Mouse (Mus musculus) hindlimb bud, embryonic 11.5 days (tissue): ENCODE measurements around the gene Rhov.

Experiments used
- DNase-seq: peaks from one replicate; pipeline ENCODE4 v3.0.0-alpha.2; 2012; ENCODE audit warnings: low read depth, low spot score; ENCODE audit errors: extremely low spot score

The Rhov gene

DNA sequence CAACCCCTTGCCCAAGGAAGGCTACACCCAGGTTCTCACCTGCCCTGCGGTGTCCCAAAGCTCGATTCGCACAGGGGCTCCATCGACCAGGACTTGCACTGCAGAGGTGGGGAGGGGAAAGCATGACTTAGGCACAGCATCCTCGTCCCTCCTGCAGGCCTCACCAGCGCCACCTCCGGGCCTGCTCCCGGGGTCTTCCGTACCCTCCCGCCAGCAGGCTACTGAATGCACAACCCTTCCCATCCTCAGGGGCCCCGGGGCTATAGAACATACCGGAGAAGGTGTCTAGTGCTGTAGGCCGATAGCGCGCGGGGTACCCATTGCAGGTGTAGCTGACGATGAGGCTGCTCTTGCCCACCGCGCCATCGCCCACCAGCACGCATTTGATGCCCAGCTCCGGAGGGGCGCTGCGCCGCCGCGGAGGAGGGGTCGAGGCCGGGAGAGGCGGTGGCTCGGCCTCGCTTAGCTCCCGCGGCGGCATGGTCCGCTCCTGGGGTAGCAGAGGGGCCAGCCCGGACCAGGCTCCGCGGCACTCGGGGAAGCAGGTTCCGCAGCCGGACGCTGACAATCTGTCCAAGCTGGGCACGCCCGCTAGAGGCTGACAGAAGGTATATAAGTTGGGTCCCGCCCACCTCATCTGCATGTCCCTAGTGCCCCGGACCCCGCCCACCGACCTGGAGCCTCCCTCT lies at the start of gene Rhov:
Gene Rhov (minus strand): TSS at position 630 of the 689 bp plus-strand sequence.
- DNase-seq = no peak

DNA sequence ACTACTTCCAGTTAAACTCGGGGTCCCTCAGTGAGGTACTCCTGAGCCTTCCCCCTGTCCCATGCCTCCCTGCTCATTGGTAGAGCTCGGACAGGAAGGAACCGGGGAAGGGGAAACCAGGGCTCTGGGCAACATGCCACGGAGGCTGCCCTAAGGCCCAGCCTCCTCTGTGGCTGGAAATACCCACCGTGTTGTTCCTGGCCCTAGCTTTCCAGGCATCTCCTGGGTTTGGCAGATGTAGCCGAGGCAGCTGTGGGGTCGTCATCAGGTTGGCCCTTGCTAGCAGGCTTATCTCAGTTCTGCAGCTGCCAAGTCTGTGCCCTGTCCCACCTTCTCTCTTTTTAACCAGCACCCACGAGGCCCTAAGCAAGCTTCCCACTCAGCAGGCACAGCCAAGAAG lies 49.5 kb upstream of the Rhov start:
- DNase-seq = no peak

DNA sequence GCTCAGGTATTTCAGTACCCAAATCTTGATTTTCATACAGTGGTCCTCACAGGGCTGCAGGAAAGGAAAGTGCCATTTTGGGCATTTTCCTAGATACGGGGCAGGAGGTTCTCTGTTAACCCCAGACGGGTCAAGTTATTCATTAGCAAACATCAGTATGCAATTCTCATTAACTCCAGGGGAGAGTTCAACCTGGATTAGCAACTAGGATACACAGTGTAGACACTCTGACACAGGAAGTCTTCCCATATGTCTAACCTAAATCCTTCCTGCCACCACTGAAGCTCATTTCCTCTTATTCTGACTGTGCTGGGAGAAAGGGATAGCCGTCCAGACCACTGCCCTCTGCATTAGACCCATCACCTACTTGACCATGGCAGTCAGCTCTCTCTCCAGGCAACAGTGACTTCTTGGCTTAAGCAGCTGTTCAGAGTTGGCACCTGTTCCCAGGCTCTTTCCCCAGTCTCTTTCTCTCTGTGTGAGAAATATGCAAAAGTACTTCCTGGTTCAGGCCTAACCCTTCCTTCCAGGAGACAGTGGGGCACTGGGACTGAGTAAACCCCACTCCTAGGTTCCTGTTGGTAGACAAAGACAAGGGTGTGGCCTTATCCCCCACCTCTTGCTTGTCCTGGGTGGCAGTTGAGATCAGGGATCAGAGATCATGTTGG lies 47.1 kb upstream of the Rhov start:
- no peak for DNase-seq

DNA sequence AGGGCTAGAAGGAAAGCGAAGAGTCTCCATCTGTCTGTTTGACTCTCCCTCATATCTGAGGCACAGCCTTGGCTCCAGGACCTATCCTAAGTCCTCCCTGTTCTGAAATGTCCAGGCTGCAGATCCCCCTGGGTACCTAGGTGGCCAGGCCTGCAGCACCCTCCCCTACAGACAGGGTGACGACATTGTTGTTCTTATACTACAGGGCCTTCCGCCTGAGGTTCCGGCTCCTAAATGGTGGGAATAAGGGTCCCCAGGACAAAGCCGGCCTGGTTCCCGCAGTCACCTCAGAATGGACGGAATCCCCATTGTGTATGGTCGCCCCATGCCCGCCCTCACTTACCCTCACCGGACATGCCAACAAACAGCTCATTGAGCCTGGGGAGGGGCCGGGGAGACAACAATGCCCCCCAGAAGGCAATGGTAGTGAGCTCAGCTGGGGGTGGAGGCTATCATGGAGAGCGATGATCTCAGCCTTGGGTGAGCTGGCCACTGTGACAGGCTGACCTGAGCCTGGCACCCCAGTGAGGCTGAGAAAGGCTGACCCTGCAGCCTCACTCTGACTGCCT lies 43.8 kb upstream of the Rhov start:
- no peak for DNase-seq

DNA sequence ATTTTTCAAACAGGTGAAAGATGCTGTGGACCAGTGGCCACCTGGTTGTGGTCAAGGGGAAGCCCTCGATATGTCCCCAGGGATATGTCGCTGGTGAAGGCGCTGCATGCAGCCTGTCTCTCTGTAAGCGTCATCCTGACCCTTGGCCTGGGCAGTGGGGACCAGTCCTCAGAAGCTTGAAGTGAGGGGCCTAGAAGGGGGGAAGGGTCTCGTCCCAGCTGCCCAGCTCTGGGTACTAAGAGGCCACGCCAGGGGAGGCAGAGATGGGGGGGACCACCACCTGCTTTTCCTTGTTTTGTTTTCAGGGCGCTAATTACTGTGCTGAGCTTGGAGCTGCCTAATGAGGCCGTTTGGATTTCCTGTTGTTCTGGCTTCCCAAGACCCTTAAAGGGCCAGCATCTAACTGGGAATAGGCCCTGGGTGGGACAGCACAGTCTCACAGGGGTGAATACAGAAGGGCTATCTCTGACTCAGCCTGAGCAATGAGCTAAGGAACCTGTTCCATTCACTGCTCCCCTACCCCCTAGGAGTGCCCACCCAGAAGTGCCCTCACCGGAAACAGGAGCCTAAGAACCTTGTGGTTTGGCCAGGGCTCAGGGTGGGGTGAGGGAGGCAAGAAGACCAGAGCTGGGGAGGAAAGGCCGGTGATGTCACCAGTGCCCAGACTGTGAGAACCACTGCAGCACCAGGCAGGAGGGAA lies 42.9 kb upstream of the Rhov start:
- DNase-seq = no peak

DNA sequence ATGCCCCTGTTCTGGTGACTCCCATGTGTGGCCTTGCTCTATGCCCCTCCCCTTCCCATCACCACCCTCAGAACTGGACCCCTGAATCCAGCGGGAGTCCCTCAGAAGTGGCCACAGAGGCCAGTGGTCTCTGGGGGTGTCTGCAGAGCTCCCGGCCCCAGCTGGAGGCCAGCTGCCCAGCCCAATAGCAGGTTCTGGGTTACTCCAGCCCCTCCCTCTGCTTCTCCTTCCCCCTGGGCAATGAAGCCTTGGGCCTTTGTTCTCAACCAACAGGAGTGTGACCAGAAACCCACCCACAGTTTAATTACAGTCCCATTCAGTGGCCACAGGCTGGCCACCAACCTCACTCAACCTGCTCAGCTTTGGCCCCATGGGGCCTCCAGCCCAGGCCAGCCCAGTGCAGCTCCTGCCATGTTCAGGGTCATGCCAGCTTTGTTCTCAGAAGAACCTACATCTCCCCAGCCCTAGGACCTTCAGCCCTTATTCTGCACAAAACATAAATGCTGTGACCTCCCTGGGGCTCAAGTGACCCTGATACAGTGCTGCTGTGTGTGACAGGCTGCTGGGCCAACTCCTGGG lies 41.4 kb upstream of the Rhov start:
- no peak for DNase-seq

DNA sequence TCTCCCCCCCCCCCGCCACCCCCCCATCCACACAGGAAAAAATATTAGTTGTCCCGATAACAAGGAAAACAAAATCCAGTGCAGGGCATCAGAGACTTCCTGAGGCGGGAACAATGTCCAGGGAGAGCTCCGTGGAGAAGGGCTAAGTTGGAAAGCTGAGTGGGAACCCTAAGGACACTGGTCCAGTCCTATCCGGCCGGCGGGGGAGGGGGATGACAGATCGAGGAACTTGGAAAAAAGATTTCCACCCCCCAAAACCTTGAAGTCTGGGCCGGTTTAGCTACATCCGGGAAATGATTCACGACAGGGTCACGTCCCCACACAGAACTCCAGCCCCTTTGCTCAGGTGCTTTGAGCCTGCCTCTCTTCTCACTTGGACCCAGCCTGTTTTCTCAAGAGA lies 40.5 kb upstream of the Rhov start:
- DNase-seq = no peak

DNA sequence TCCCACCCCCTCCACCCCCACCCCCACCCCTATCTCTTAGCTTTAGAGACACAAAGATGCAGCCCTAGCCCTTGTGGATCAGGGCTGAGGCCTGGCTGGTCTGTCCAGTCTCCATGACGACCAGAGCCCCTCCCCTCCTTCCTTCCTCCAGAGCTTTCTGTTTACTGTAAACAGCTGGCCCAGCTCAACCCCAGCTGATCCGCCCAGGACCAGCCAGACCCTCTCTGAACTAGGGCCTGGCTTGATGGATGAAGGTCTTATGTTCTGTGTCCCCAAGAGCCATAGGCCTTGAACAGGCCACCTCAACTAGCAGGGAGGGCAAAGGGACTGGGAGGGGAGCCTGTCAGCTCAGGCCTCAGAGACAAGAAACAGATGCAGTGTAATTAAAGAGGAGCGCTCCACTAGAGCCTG lies 33.7 kb upstream of the Rhov start:
- DNase-seq = no peak

DNA sequence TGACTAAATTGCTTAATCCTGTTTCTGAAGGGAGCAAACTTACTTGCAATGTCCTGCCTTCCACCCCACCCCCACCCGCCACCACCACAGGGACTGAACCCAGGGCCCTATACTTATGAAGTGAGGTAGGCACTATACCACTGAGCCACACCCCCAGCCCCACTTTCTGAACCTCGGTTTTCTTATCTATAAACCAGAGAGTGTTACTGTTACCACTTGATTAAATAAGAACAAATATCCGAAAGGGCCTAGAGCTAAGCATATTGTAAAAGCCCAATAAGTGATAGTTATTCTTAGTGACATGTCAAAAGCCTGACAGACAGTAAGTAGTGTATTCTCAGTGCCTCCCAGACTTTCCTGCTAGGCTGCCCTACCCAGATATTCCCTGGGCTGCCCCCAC lies 33.3 kb upstream of the Rhov start:
- no peak for DNase-seq

DNA sequence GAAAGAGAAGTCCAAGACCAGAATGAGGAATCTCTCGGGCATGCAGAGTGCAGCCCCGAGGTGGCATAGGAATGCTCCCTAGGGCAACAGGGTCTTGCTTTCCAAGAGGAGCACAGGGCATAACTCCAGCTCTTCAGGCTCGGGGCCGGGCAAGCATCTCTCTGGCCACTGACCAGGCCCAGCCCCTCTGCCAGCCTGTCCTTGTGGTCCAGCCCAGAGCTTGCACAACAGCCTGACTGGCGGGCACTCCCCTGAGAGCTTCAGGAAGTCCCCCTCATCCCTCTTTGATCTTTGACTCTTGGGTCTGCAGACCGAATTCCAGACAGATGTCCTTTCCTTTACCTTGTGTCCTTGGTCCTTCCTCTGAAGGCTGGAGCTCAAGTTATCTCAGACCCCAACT lies 31.8 kb upstream of the Rhov start:
- no peak for DNase-seq

DNA sequence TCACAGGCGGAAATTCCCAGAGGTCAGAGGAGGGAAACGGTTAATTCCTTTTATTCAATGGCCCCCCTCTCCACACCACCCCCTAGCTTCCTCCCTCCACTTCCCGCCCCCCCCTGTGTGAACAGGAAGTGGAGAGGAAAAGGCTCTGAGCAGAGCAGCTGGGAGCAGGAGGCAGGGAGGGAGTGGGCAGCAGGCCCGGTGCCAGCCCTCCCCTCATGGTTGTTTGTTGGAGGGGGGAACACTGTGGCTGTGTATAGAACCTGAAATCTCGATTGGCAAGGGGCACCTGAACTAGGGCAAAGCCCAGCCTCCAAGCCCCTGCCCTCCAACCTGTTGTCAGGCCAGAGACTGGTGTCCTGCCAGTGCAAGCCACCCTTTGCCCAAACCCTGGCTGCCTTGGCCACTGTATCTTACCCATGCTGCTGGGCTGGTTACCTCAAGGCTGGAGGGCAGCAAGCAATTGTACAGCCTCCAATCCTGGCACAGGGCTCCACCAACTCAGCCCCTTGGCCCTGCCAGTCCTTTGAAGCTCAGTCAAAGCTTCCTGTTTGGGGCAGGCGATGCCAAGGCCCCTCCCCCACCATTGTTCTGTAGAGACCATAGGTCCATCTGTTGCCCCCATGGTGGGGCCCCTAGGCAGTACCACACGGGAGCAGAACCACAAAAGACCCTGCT lies 29.9 kb upstream of the Rhov start:
- no peak for DNase-seq

DNA sequence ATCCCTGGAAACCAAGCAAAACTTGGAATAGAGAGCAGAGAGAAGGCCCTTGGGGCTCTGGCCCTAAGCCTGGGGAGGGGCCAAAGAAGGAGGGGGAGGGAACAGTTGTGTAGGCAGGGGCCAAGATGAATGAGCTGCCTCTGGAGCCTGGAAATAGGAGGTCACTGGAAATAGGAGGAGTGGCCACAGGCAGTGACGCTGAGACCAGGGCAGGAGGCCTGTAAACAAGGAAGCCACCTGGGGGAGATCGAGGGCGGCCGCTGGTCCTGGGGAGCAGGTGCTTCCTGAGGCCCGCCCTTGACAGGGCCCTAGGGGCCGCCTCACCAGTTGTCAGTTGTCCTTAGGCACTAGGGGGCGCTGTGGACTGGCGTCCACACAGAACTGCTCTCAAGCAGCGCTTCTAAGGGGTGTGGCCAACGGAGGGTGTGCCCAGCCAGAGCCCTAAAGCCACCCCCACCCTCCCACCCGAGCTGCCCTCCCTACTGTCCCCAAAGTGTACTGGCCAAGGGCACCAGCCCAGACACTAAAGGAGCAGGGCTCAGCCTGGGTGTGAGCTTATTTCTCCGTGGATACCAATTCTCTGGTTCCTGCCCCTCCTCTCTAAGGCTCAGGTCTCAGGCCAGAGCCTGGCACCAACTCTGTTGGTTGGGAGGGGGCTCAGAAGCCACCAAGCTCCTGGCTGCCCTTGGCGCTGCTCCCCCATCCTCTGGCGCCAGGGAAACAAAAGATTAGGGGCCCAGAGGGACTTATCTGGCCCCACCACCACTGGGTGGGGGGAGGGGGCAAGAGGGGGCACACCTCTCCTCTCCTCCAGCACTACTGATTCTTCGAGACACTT lies 29.1 kb upstream of the Rhov start:
- DNase-seq = no peak

DNA sequence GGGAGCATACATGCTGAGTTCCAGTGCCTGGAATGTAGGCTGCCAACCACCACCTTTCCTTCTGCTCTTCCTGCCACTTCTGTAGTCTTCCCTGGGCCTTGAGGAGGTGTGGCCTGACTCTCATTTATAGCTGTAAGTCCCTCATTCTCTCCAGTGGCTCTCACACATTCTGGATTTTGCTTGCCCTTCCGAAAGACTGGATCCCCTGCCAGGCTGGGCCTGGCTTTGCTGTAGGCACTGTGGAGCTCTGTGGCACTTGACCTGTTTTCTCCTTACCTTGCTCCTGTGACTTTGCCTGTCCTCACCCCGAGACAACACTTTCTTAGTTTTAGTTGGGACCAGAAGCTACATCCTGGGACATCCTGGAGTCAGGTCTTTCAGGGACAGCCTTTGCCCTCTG lies 27.8 kb upstream of the Rhov start:
- no peak for DNase-seq

DNA sequence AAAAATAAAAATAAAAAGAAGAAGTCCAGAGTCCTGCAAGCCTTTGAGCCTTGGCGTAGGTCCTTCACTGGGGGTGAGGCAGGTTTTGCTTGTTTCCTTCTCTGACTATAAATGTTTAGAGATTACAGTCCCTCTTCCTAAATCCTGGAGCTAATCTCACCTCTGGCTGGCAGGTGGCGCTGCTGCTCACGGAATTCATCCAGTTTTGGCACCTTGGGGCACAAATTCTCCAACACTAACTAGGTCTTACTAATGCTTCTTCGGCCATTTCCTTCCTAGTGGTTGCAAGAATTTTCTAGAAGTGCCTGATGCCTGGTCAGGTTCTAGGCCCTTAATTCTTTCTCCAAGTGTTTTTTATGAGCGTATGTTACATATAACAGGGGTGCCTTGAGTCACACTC lies 27.3 kb upstream of the Rhov start:
- no peak for DNase-seq

DNA sequence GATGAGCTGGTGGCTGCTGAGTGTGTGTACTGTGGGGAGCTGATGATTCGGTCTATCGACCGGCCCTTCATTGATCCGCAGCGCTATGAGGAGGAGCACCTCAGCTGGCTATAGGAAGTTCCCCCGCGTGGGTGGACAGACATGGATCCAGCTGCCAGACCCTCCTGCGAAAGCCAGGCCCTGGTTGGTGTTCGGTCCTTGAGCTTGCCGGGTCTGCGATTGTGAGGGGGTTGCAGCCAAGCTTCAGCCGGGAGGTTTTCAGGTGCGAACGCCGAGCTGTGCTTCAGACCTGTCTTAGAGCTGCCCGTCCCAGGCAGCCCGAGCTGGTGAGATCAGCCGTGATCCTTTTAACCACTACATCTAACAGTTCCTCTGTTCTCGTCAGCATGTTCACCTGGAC lies 26.4 kb upstream of the Rhov start:
- DNase-seq = no peak

DNA sequence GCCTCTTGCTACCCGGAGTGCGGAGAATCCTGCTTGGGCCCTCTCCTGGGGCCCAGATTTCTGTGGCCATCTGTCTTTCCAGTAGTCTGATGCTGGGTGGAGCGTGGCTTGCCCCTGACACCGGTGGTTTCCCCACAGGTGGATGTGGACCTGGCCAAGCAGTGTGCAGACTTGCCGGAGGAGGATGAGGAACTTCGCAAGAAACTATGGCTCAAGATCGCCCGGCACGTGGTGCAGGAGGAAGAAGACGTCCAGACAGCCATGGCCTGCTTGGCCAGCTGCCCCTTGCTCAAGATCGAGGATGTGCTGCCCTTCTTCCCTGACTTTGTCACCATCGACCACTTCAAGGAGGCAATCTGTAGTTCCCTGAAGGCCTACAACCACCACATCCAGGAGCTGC lies 25.7 kb upstream of the Rhov start:
- DNase-seq = no peak

DNA sequence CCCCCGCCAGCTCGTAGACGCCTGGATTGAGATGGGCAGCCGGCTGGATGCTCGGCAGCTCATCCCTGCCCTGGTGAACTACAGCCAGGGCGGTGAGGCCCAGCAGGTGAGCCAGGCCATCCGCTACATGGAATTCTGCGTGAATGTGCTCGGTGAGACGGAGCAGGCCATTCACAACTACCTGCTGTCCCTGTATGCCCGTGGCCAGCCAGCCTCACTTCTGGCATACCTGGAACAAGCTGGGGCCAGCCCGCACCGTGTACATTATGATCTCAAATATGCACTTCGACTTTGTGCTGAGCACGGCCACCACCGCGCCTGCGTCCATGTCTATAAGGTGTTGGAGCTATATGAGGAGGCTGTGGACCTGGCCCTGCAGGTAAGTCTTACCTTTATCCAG lies 23.3 kb upstream of the Rhov start:
- no peak for DNase-seq

DNA sequence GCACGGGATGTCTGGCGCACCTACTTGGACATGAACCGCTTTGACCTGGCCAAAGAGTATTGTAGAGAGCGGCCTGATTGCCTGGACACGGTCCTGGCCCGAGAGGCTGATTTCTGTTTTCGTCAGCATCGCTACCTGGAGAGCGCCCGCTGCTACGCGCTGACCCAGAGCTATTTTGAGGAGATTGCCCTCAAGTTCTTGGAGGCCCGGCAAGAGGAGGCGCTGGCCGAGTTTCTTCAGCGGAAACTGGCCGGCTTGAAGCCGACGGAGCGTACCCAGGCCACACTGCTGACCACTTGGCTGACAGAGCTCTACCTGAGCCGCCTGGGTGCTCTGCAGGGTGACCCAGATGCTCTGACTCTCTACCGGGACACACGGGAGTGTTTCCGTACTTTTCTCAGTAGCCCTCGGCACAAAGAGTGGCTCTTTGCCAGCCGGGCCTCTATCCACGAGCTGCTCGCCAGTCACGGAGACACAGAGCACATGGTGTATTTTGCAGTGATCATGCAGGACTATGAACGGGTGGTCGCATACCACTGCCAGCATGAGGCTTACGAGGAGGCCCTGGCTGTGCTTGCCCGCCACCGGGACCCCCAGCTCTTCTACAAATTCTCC lies 22.8 kb upstream of the Rhov start:
- DNase-seq = no peak

DNA sequence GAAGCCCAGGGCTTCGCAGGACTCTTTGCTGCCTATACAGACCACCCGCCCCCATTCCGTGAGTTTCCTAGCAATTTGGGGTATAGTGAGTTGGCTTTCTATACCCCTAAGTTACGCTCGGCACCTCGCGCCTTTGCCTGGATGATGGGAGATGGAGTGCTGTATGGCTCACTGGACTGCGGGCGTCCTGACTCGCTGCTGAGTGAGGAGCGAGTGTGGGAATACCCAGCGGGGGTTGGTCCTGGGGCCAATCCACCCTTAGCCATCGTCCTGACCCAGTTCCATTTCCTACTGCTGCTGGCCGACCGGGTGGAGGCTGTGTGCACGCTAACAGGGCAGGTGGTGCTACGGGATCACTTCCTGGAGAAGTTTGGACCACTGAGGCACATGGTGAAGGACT lies 22.2 kb upstream of the Rhov start:
- no peak for DNase-seq

DNA sequence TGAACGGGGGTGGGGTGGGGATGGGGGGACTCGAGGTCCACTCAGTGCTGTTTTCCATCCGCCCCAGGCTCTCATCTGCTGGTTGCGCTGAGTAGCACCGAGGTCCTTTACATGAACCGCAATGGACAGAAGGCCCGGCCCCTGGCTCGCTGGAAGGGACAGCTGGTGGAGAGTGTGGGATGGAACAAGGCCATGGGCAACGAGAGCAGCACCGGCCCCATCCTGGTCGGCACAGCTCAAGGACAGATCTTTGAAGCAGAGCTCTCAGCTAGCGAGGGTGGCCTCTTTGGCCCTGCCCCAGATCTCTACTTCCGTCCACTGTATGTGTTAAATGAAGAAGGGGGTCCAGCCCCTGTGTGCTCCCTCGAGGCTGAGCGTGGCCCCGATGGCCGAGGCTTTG lies 21.8 kb upstream of the Rhov start:
- no peak for DNase-seq
